ENCODE assay signal across 8 mouse cellular contexts in genomic region chr15:82243742-82244114, GRCm38 (mm10). TPM values are rescaled to one million over a fixed set of nuclear protein-coding genes. Genes with fewer than 3 reads are reported as not detected.
DNase-seq lines count a peak whose midpoint lies in the region; ATAC-seq and TF ChIP-seq lines count a peak whose summit lies in the region.

No protein-coding gene starts in this region.

- DNase-seq in heart, postnatal 25 days (ENCODE audit: low spot score): no peak
- no peak for DNase-seq in forebrain, embryonic 14.5 days (ENCODE audit: low spot score)
- DNase-seq in ovary, postnatal 36 days (ENCODE audit: low spot score): no peak
- DNase-seq in spleen, adult 18-20 months: no peak
- no peak for DNase-seq in testis, postnatal 14 days (ENCODE audit: low spot score)

- H3K4me2 ChIP-seq in heart, embryonic 11.5 days: peak overlapping the region; percentile 94
- H3K4me2 ChIP-seq in forebrain, embryonic 14.5 days (ENCODE audit: low read length): peak overlapping the region; percentile 92

- TF ChIP-seq CTCF in E14TG2a.4 (conservative IDR thresholded peaks at IDR 0.05; ENCODE audit: low read length): no peak

- no peaks in the 10 kb centered on the region for H3K36me3 ChIP-seq in heart, embryonic 11.5 days (ENCODE audit: control insufficient read depth, insufficient read depth, low read length)
- H3K36me3 ChIP-seq in E14TG2a.4 (ENCODE audit: insufficient read depth, low read length): peaks cover 43% of the 10 kb centered on the region
- H3K36me3 ChIP-seq in forebrain, embryonic 14.5 days (ENCODE audit: control insufficient read depth, insufficient read depth, low read length): no peaks in the 10 kb centered on the region
- H3K36me3 ChIP-seq in macrophage (ENCODE audit: inconsistent target): no peaks in the 10 kb centered on the region

- 6% methylated on average over 12 of the region's 12 CpGs for WGBS in heart, embryonic 11.5 days (ENCODE audit: insufficient replicate concordance)
- 5% methylated on average over 12 of the region's 12 CpGs for WGBS in forebrain, embryonic 14.5 days
- WGBS in macrophage (ENCODE audit: missing documents): 3% methylated on average over 12 of the region's 12 CpGs

- no peaks in the 10 kb centered on the region for H3K79me2 ChIP-seq in macrophage (ENCODE audit: inconsistent target)

- no peaks in the 10 kb centered on the region for H3K9me3 ChIP-seq in heart, embryonic 11.5 days (replicated peaks; ENCODE audit: control insufficient read depth, low read length)
- no peaks in the 10 kb centered on the region for H3K9me3 ChIP-seq in E14TG2a.4 (ENCODE audit: low read length)
- H3K9me3 ChIP-seq in forebrain, embryonic 14.5 days (replicated peaks; ENCODE audit: control insufficient read depth, low read length): no peaks in the 10 kb centered on the region

- H3K4me3 ChIP-seq in heart, embryonic 11.5 days (ENCODE audit: low read depth, low read length): peak overlapping the region; percentile 80
- H3K4me3 ChIP-seq in E14TG2a.4 (replicated peaks; ENCODE audit: low read length): peak overlapping the region; percentile 94
- peak overlapping the region; percentile 67 for H3K4me3 ChIP-seq in forebrain, embryonic 14.5 days (ENCODE audit: low read depth, low read length)
- H3K4me3 ChIP-seq in macrophage (ENCODE audit: inconsistent target): peak overlapping the region; percentile 74

- intact Hi-C loops in heart, postnatal 25 days (cut with DNase I): no loop called here

- no peaks in the 10 kb centered on the region for H3K27me3 ChIP-seq in heart, embryonic 11.5 days (ENCODE audit: control insufficient read depth, insufficient read depth, low read length)
- no peaks in the 10 kb centered on the region for H3K27me3 ChIP-seq in E14TG2a.4 (ENCODE audit: insufficient read depth, low read length)
- H3K27me3 ChIP-seq in forebrain, embryonic 14.5 days (replicated peaks; ENCODE audit: control insufficient read depth, insufficient read depth, low read length): no peaks in the 10 kb centered on the region

- ATAC-seq in heart, embryonic 11.5 days (replicated peaks; ENCODE audit: insufficient number of reproducible peaks, low FRiP score, low TSS enrichment): no peak
- no peak for ATAC-seq in forebrain, embryonic 14.5 days

- H3K4me1 ChIP-seq in heart, embryonic 11.5 days (ENCODE audit: control insufficient read depth, insufficient read depth, low read length): peaks cover 4% of the 10 kb centered on the region
- H3K4me1 ChIP-seq in E14TG2a.4 (replicated peaks; ENCODE audit: low read depth, low read length): peaks cover 83% of the 10 kb centered on the region
- H3K4me1 ChIP-seq in forebrain, embryonic 14.5 days (ENCODE audit: control insufficient read depth, insufficient read depth, low read length): peaks cover 4% of the 10 kb centered on the region; the same call in 1 of the 2 replicates

- no peak overlapping the region for H3K27ac ChIP-seq in heart, embryonic 11.5 days (ENCODE audit: low read depth, low read length)
- H3K27ac ChIP-seq in forebrain, embryonic 14.5 days (ENCODE audit: low read depth, low read length): peak overlapping the region; percentile 63; the same call in 1 of the 2 replicates
- H3K27ac ChIP-seq in macrophage: peak overlapping the region; percentile 37; the same call in 1 of the 2 replicates

- peak overlapping the region; percentile 77 for H3K9ac ChIP-seq in heart, embryonic 11.5 days (ENCODE audit: low read depth, low read length)
- H3K9ac ChIP-seq in forebrain, embryonic 14.5 days (ENCODE audit: low read length): peak overlapping the region; percentile 77

RNA-seq across cellular contexts. Expression of gene Cenpm, which starts 0.8 kb away (rescaled TPM):
- polyA plus RNA-seq in heart, embryonic 11.5 days (2014; fragmentation: Nextera tagmentation; extraction: Ambion mirVana): 59.7 and 67.3 TPM in 2 replicates
- total RNA-seq in heart, postnatal 25 days (2021): under 1 TPM; 0.36 to 0.78 TPM
- polyA plus RNA-seq in forebrain, embryonic 14.5 days (2014; fragmentation: Nextera tagmentation; extraction: Ambion mirVana): 42.4 and 63.9 TPM in 2 replicates
- 1 to 10 TPM in 3 of 26 experiments, under 1 TPM in 3, not detected in 20; 0.80 to 2.6 (median 1.0) TPM for total RNA-seq in macrophage (2018; cell fraction: chromatin; rRNA removed)
- total RNA-seq in macrophage (2018; cell fraction: cytosol; rRNA removed): 1 to 10 TPM in 8 of 26 experiments, under 1 TPM in 18; 0.18 to 2.3 (median 0.74) TPM
- 1 to 10 TPM in 4 of 26 experiments, under 1 TPM in 2, not detected in 20; 0.47 to 6.2 (median 1.5) TPM for total RNA-seq in macrophage (2018; cell fraction: nucleus; rRNA removed)
- polyA plus RNA-seq in macrophage (2018): 0.32 to 3.8 TPM (median 0.76 TPM) in 3 replicates

RNA-seq across cellular contexts. Expression of gene 1500009C09Rik, which starts 8.5 kb away (rescaled TPM):
- not detected in 2 replicates for polyA plus RNA-seq in heart, embryonic 11.5 days (2014; fragmentation: Nextera tagmentation; extraction: Ambion mirVana)
- total RNA-seq in heart, postnatal 25 days (2021): not detected
- 13.2 and 19.3 TPM in 2 replicates for polyA plus RNA-seq in forebrain, embryonic 14.5 days (2014; fragmentation: Nextera tagmentation; extraction: Ambion mirVana)
- total RNA-seq in macrophage (2018; cell fraction: chromatin; rRNA removed): not detected
- total RNA-seq in macrophage (2018; cell fraction: cytosol; rRNA removed): not detected
- total RNA-seq in macrophage (2018; cell fraction: nucleus; rRNA removed): not detected
- not detected in 3 replicates for polyA plus RNA-seq in macrophage (2018)

RNA-seq across cellular contexts. Expression of gene Tnfrsf13c, which starts 19.6 kb away (rescaled TPM):
- polyA plus RNA-seq in heart, embryonic 11.5 days (2014; fragmentation: Nextera tagmentation; extraction: Ambion mirVana): 0.29 TPM in 1 of 2 replicates, not detected in the other
- total RNA-seq in heart, postnatal 25 days (2021): under 1 TPM in 1 of 2 experiments, not detected in 1; 0.36 TPM
- 0.14 and 0.19 TPM in 2 replicates for polyA plus RNA-seq in forebrain, embryonic 14.5 days (2014; fragmentation: Nextera tagmentation; extraction: Ambion mirVana)
- not detected for total RNA-seq in macrophage (2018; cell fraction: chromatin; rRNA removed)
- total RNA-seq in macrophage (2018; cell fraction: cytosol; rRNA removed): under 1 TPM in 6 of 26 experiments, not detected in 20; 0.06 to 0.45 (median 0.11) TPM
- not detected for total RNA-seq in macrophage (2018; cell fraction: nucleus; rRNA removed)
- polyA plus RNA-seq in macrophage (2018): 0.09 TPM in 1 of 3 replicates, not detected in the others

RNA-seq across cellular contexts. Expression of gene Sept3, which starts 31.0 kb away (rescaled TPM):
- polyA plus RNA-seq in heart, embryonic 11.5 days (2014; fragmentation: Nextera tagmentation; extraction: Ambion mirVana): 5.0 and 6.2 TPM in 2 replicates
- under 1 TPM; 0.31 to 0.87 TPM for total RNA-seq in heart, postnatal 25 days (2021)
- polyA plus RNA-seq in forebrain, embryonic 14.5 days (2014; fragmentation: Nextera tagmentation; extraction: Ambion mirVana): 225 and 276 TPM in 2 replicates
- total RNA-seq in macrophage (2018; cell fraction: chromatin; rRNA removed): not detected
- under 1 TPM in 8 of 26 experiments, not detected in 18; 0.04 to 0.16 (median 0.09) TPM for total RNA-seq in macrophage (2018; cell fraction: cytosol; rRNA removed)
- under 1 TPM in 1 of 26 experiments, not detected in 25; 0.17 TPM for total RNA-seq in macrophage (2018; cell fraction: nucleus; rRNA removed)
- 0.17 TPM in 1 of 3 replicates, not detected in the others for polyA plus RNA-seq in macrophage (2018)

RNA-seq across cellular contexts. Expression of gene Shisa8, which starts 31.1 kb away (rescaled TPM):
- polyA plus RNA-seq in heart, embryonic 11.5 days (2014; fragmentation: Nextera tagmentation; extraction: Ambion mirVana): 0.07 TPM in 1 of 2 replicates, not detected in the other
- under 1 TPM; 0.13 to 0.20 TPM for total RNA-seq in heart, postnatal 25 days (2021)
- polyA plus RNA-seq in forebrain, embryonic 14.5 days (2014; fragmentation: Nextera tagmentation; extraction: Ambion mirVana): 0.61 and 0.77 TPM in 2 replicates
- total RNA-seq in macrophage (2018; cell fraction: chromatin; rRNA removed): under 1 TPM in 1 of 26 experiments, not detected in 25; 0.34 TPM
- under 1 TPM in 2 of 26 experiments, not detected in 24; 0.05 to 0.14 TPM for total RNA-seq in macrophage (2018; cell fraction: cytosol; rRNA removed)
- total RNA-seq in macrophage (2018; cell fraction: nucleus; rRNA removed): not detected
- polyA plus RNA-seq in macrophage (2018): not detected in 3 replicates

Comparison
In these comparisons a context has a peak if more than half of its experiments do, and no peak if none do; other contexts are left out.
1. RNA of gene 1500009C09Rik, which starts 8.5 kb away (polyA plus RNA-seq): 13.2 to 19.3 TPM in forebrain, embryonic 14.5 days; not detected in heart, embryonic 11.5 days and not detected in macrophage; every median in the first group is over 10 times any median in the second.
2. Peak in every context shown above with its lines, with median percentiles within 50 percentile points of each other: H3K4me3 ChIP-seq.